Mouse (Mus musculus): ENCODE results near the gene Tcp1. TPM values are rescaled to one million over a fixed set of nuclear protein-coding genes. Genes with fewer than 3 reads are reported as not detected.

Gene Tcp1
- polyA plus RNA-seq, 2 experiments, result 110 to 249 TPM

- H3K36me3 ChIP-seq (replicated peaks; ENCODE audit: control insufficient read depth, insufficient read depth, low read depth), result no peaks in the 10 kb centered on the region
- H3K9me3 ChIP-seq (ENCODE audit: control insufficient read depth, low read length), result no peaks in the 10 kb centered on the region
- no peak within 1 kb of the TSS for H3K9ac ChIP-seq (replicated peaks)
- no peak for ATAC-seq (ENCODE audit: insufficient read depth)
- H3K4me1 ChIP-seq (replicated peaks; ENCODE audit: control insufficient read depth in 2 of 2, insufficient read depth in 2 of 2, low read length in 1 of 2), result no peaks in the 10 kb centered on the region
- WGBS (ENCODE audit: insufficient replicate concordance), result 45% methylated on average over 5 of the region's 5 CpGs
- H3K27me3 ChIP-seq (ENCODE audit: control insufficient read depth, insufficient read depth, low read length), result no peaks in the 10 kb centered on the region; the same call in 1 of the 2 replicates
- H3K4me2 ChIP-seq (ENCODE audit: low read depth), result no peak within 1 kb of the TSS
- no peak within 1 kb of the TSS for H3K27ac ChIP-seq
- H3K4me3 ChIP-seq (ENCODE audit: insufficient read depth in 1 of 2, low read depth in 2 of 2, low read length in 2 of 2), result no peak within 1 kb of the TSS
- TF ChIP-seq EP300 (IDR thresholded peaks at IDR 0.05; ENCODE audit: low read depth) (no peak), CTCF (IDR thresholded peaks at IDR 0.05; ENCODE audit: low read depth) (no peak)
- DNase-seq (ENCODE audit: low read depth in 3 of 3, low spot score in 3 of 3), result no peak
These were observed 39.8 kb upstream of the Tcp1 start, which contains the start of gene Mrgprh for GRCm38 (mm10) chr17:12875734-12876133. Gene Mrgprh (plus strand): TSS chr17:12876034.

GRCm38 (mm10) chr17:12880178-12880577 lies 35.3 kb upstream of the Tcp1 start:
- H3K9ac ChIP-seq (replicated peaks), result no peak overlapping the region
- WGBS (ENCODE audit: insufficient replicate concordance), result 2% methylated on average over 14 of the region's 14 CpGs
- no peak overlapping the region for H3K4me3 ChIP-seq (ENCODE audit: insufficient read depth in 1 of 2, low read depth in 2 of 2, low read length in 2 of 2)

GRCm38 (mm10) chr17:12881216-12881615 lies 34.3 kb upstream of the Tcp1 start:
- WGBS (ENCODE audit: insufficient replicate concordance), result 59% methylated on average over 1 of the region's 1 CpGs
- DNase-seq (ENCODE audit: low read depth in 3 of 3, low spot score in 3 of 3), result no peak

More at GRCm38 (mm10) chr17:12880178-12880577, 35.3 kb upstream of the Tcp1 start:
- Histone ChIP-seq H3K36me3 (replicated peaks; ENCODE audit: control insufficient read depth, insufficient read depth, low read depth) (no peaks in the 10 kb centered on the region), H3K4me1 (replicated peaks; ENCODE audit: control insufficient read depth in 2 of 2, insufficient read depth in 2 of 2, low read length in 1 of 2) (no peaks in the 10 kb centered on the region), H3K9me3 (ENCODE audit: control insufficient read depth, low read length) (no peaks in the 10 kb centered on the region), H3K27me3 (ENCODE audit: control insufficient read depth, insufficient read depth, low read length) (no peaks in the 10 kb centered on the region), H3K4me2 (ENCODE audit: low read depth) (peak overlapping the region; percentile 21), H3K27ac (no peak overlapping the region)
- ATAC-seq (ENCODE audit: insufficient read depth), result no peak
- TF ChIP-seq CTCF (IDR thresholded peaks at IDR 0.05; ENCODE audit: low read depth) (peak; percentile 83), EP300 (IDR thresholded peaks at IDR 0.05; ENCODE audit: low read depth) (no peak)
- DNase-seq (ENCODE audit: low read depth in 3 of 3, low spot score in 3 of 3), result peak; percentile 50 to 63 (median 55)

GRCm38 (mm10) chr17:12886620-12887019 lies 28.9 kb upstream of the Tcp1 start:
- ATAC-seq (ENCODE audit: insufficient read depth) (no peak), DNase-seq (ENCODE audit: low read depth in 3 of 3, low spot score in 3 of 3) (no peak)
- no peak overlapping the region for H3K9ac ChIP-seq (replicated peaks)
- no peaks in the 10 kb centered on the region for H3K4me1 ChIP-seq (replicated peaks; ENCODE audit: control insufficient read depth in 2 of 2, insufficient read depth in 2 of 2, low read length in 1 of 2)
- H3K4me2 ChIP-seq (ENCODE audit: low read depth), result no peak overlapping the region
- H3K9me3 ChIP-seq (ENCODE audit: control insufficient read depth, low read length), result no peaks in the 10 kb centered on the region
- no peak for TF ChIP-seq EP300 (IDR thresholded peaks at IDR 0.05; ENCODE audit: low read depth)
- no peak for TF ChIP-seq CTCF (IDR thresholded peaks at IDR 0.05; ENCODE audit: low read depth)
- no peaks in the 10 kb centered on the region for H3K36me3 ChIP-seq (replicated peaks; ENCODE audit: control insufficient read depth, insufficient read depth, low read depth)
- 36% methylated on average over 6 of the region's 6 CpGs for WGBS (ENCODE audit: insufficient replicate concordance)
- H3K27ac ChIP-seq, result no peak overlapping the region
- H3K27me3 ChIP-seq (ENCODE audit: control insufficient read depth, insufficient read depth, low read length), result no peaks in the 10 kb centered on the region
- no peak overlapping the region for H3K4me3 ChIP-seq (ENCODE audit: insufficient read depth in 1 of 2, low read depth in 2 of 2, low read length in 2 of 2)

More at GRCm38 (mm10) chr17:12881216-12881615, 34.3 kb upstream of the Tcp1 start:
- Histone ChIP-seq H3K4me3 (ENCODE audit: insufficient read depth in 1 of 2, low read depth in 2 of 2, low read length in 2 of 2) (no peak overlapping the region), H3K27ac (no peak overlapping the region), H3K4me2 (ENCODE audit: low read depth) (no peak overlapping the region), H3K27me3 (ENCODE audit: control insufficient read depth, insufficient read depth, low read length) (no peaks in the 10 kb centered on the region), H3K36me3 (replicated peaks; ENCODE audit: control insufficient read depth, insufficient read depth, low read depth) (no peaks in the 10 kb centered on the region), H3K4me1 (replicated peaks; ENCODE audit: control insufficient read depth in 2 of 2, insufficient read depth in 2 of 2, low read length in 1 of 2) (no peaks in the 10 kb centered on the region), H3K9me3 (ENCODE audit: control insufficient read depth, low read length) (no peaks in the 10 kb centered on the region), H3K9ac (replicated peaks) (no peak overlapping the region)
- no peak for TF ChIP-seq EP300 (IDR thresholded peaks at IDR 0.05; ENCODE audit: low read depth)
- TF ChIP-seq CTCF (IDR thresholded peaks at IDR 0.05; ENCODE audit: low read depth), result peak; percentile 30; the same call in 1 of the 2 replicates
- no peak for ATAC-seq (ENCODE audit: insufficient read depth)

GRCm38 (mm10) chr17:12887021-12887775 lies 28.3 kb upstream of the Tcp1 start:
- H3K9me3 ChIP-seq (ENCODE audit: control insufficient read depth, low read length), result no peaks in the 10 kb centered on the region
- no peak overlapping the region for H3K27ac ChIP-seq
- no peak overlapping the region for H3K4me2 ChIP-seq (ENCODE audit: low read depth)
- H3K36me3 ChIP-seq (replicated peaks; ENCODE audit: control insufficient read depth, insufficient read depth, low read depth), result no peaks in the 10 kb centered on the region
- no peak for DNase-seq (ENCODE audit: low read depth in 3 of 3, low spot score in 3 of 3)
- ATAC-seq (ENCODE audit: insufficient read depth), result no peak
- TF ChIP-seq CTCF (IDR thresholded peaks at IDR 0.05; ENCODE audit: low read depth) (no peak), EP300 (IDR thresholded peaks at IDR 0.05; ENCODE audit: low read depth) (no peak)
- 75% methylated on average over 15 of the region's 15 CpGs for WGBS (ENCODE audit: insufficient replicate concordance)
- no peak overlapping the region for H3K4me3 ChIP-seq (ENCODE audit: insufficient read depth in 1 of 2, low read depth in 2 of 2, low read length in 2 of 2)
- no peaks in the 10 kb centered on the region for H3K27me3 ChIP-seq (ENCODE audit: control insufficient read depth, insufficient read depth, low read length)
- no peak overlapping the region for H3K9ac ChIP-seq (replicated peaks)
- H3K4me1 ChIP-seq (replicated peaks; ENCODE audit: control insufficient read depth in 2 of 2, insufficient read depth in 2 of 2, low read length in 1 of 2), result no peaks in the 10 kb centered on the region
